ENCODE assay signal across 13 mouse cellular contexts in the genomic region with DNA sequence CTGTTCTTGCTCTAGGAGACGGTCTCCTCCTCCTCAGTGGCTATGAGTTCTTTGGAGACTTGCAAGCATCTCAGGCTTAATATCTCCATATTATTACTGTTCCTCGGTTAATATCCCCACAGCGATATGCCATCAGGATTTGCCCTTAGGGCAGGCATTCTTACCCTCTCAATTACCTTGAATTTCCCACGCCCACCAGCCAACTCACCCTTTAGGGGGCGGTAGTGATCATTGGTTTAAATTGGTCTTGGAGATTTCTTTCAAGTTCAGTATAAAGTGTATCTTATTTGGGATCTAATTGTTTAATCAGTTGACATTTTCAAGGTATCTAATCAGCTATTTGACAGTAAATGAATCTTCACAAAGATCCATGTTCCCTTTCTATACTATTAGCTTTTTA.
DNase-seq lines count a peak whose midpoint lies in the region; ATAC-seq and TF ChIP-seq lines count a peak whose summit lies in the region.
"Had no signal": no experiment of that assay in that cellular context is flagged by ENCODE, and none has a peak within 500 bp of the region (broad histone marks: within the 10 kb centered on the region; RNA-seq: fewer than 3 reads in every experiment).

No protein-coding gene starts in this region.

- no peak overlapping the region for H3K27ac ChIP-seq in cerebellum, adult 2 months (ENCODE audit: insufficient read depth, low read length)
- H3K27ac ChIP-seq in kidney, embryonic 16.5 days (ENCODE audit: low read length), result no peak overlapping the region
- H3K27ac ChIP-seq in lung, postnatal 0 days (ENCODE audit: low read length), result no peak overlapping the region
- no peak overlapping the region for H3K27ac ChIP-seq in stomach, postnatal 0 days (replicated peaks)

- H3K36me3 ChIP-seq in kidney, embryonic 16.5 days (ENCODE audit: insufficient read depth, low read length), result no peaks in the 10 kb centered on the region
- H3K36me3 ChIP-seq in lung, postnatal 0 days (ENCODE audit: insufficient read depth, low read length), result no peaks in the 10 kb centered on the region
- H3K36me3 ChIP-seq in stomach, postnatal 0 days (ENCODE audit: control insufficient read depth, insufficient read depth, low read length), result no peaks in the 10 kb centered on the region
- H3K36me3 ChIP-seq: embryonic facial prominence, embryonic 13.5 days; hindbrain, embryonic 15.5 days had no signal

- H3K27me3 ChIP-seq in cerebellum, adult 2 months (ENCODE audit: control insufficient read depth, insufficient read depth, low read length), result no peaks in the 10 kb centered on the region
- H3K27me3 ChIP-seq in kidney, embryonic 16.5 days (ENCODE audit: insufficient read depth, low read length), result no peaks in the 10 kb centered on the region
- no peaks in the 10 kb centered on the region for H3K27me3 ChIP-seq in lung, postnatal 0 days (replicated peaks; ENCODE audit: insufficient read depth, low read length)
- H3K27me3 ChIP-seq in stomach, postnatal 0 days (ENCODE audit: control insufficient read depth, insufficient read depth, low read length), result no peaks in the 10 kb centered on the region
- H3K27me3 ChIP-seq: hindbrain, embryonic 15.5 days had no signal

- H3K4me1 ChIP-seq in cerebellum, adult 2 months (ENCODE audit: control insufficient read depth, insufficient read depth, low read length), result peaks cover 10% of the 10 kb centered on the region; the same call in 1 of the 2 replicates
- 0 out of 2 replicates have a peak, but pooled peaks cover 7% of the 10 kb centered on the region for H3K4me1 ChIP-seq in kidney, embryonic 16.5 days (ENCODE audit: insufficient read depth, low read length)
- no peaks in the 10 kb centered on the region for H3K4me1 ChIP-seq in lung, postnatal 0 days (ENCODE audit: insufficient read depth, low read depth, low read length)
- no peaks in the 10 kb centered on the region for H3K4me1 ChIP-seq in stomach, postnatal 0 days (replicated peaks; ENCODE audit: control insufficient read depth, insufficient read depth)

- TF ChIP-seq EP300 in lung, postnatal 0 days (IDR thresholded peaks at IDR 0.05), result no peak
- no peak for TF ChIP-seq EP300 in stomach, postnatal 0 days (optimal IDR thresholded peaks at IDR 0.05)

- H3K4me3 ChIP-seq in cerebellum, adult 2 months (replicated peaks; ENCODE audit: insufficient read depth, low read depth, low read length), result no peak overlapping the region
- H3K4me3 ChIP-seq in kidney, embryonic 16.5 days (ENCODE audit: low read length), result no peak overlapping the region
- H3K4me3 ChIP-seq in lung, postnatal 0 days (ENCODE audit: low read depth, low read length), result no peak overlapping the region
- no peak overlapping the region for H3K4me3 ChIP-seq in stomach, postnatal 0 days (ENCODE audit: low read depth, low read length)
- H3K4me3 ChIP-seq: embryonic facial prominence, embryonic 13.5 days; hindbrain, embryonic 15.5 days had no signal

- peak in 1 of 2 experiments; percentile 10 for DNase-seq in cerebellum, adult 2 months
- peak; percentile 16 for DNase-seq in kidney, adult 18-20 months
- DNase-seq in lung, postnatal 0 days (ENCODE audit: low spot score), result no peak
- DNase-seq in lung, postnatal 25 days (ENCODE audit: low spot score), result no peak
- no peak for DNase-seq in stomach, postnatal 0 days (ENCODE audit: low spot score)
- no peak for DNase-seq in testis, postnatal 14 days (ENCODE audit: low spot score)
- DNase-seq: adrenal gland, adult 2 months; gastrocnemius, postnatal 14 days; thymus, postnatal 14 days had no signal

- no peaks in the 10 kb centered on the region for H3K9me3 ChIP-seq in kidney, embryonic 16.5 days (ENCODE audit: low read length)
- no peaks in the 10 kb centered on the region for H3K9me3 ChIP-seq in lung, postnatal 0 days (ENCODE audit: low read length)
- H3K9me3 ChIP-seq in stomach, postnatal 0 days (ENCODE audit: control insufficient read depth, low read length), result no peaks in the 10 kb centered on the region
- H3K9me3 ChIP-seq: embryonic facial prominence, embryonic 13.5 days; hindbrain, embryonic 15.5 days had no signal

- no peak overlapping the region for H3K9ac ChIP-seq in kidney, embryonic 16.5 days (replicated peaks; ENCODE audit: low read length)
- no peak overlapping the region for H3K9ac ChIP-seq in lung, postnatal 0 days (replicated peaks; ENCODE audit: low read depth)
- H3K9ac ChIP-seq in stomach, postnatal 0 days (ENCODE audit: low read length), result no peak overlapping the region
- H3K9ac ChIP-seq: embryonic facial prominence, embryonic 13.5 days; hindbrain, embryonic 15.5 days had no signal

- peak; percentile 41; the same call in 1 of the 2 replicates for TF ChIP-seq CTCF in cerebellum, adult 2 months (IDR thresholded peaks at IDR 0.05; ENCODE audit: borderline replicate concordance, insufficient read depth, low read depth, low read length)
- TF ChIP-seq CTCF in lung, postnatal 0 days (IDR thresholded peaks at IDR 0.05), result peak; percentile 41
- peak; percentile 47 for TF ChIP-seq CTCF in stomach, postnatal 0 days (IDR thresholded peaks at IDR 0.05; ENCODE audit: low read depth)

- no peak overlapping the region for H3K4me2 ChIP-seq in kidney, embryonic 16.5 days (replicated peaks; ENCODE audit: low read depth, low read length)
- H3K4me2 ChIP-seq in lung, postnatal 0 days (replicated peaks; ENCODE audit: low read depth, low read length), result no peak overlapping the region
- no peak overlapping the region for H3K4me2 ChIP-seq in stomach, postnatal 0 days (replicated peaks; ENCODE audit: low read depth)

- no peak for ATAC-seq in cerebellum, adult (ENCODE audit: insufficient number of reproducible peaks, low FRiP score, low TSS enrichment)
- ATAC-seq in kidney, embryonic 16.5 days (ENCODE audit: low FRiP score, low TSS enrichment), result no peak
- no peak for ATAC-seq in lung, postnatal 0 days
- ATAC-seq in stomach, postnatal 0 days (ENCODE audit: low FRiP score, low TSS enrichment), result no peak

- TF ChIP-seq POLR2A in cerebellum, adult 2 months (IDR thresholded peaks at IDR 0.05; ENCODE audit: borderline replicate concordance, insufficient read depth, low read length), result no peak

- WGBS in cerebellum, adult 2 months, result 83% methylated on average over 5 of the region's 5 CpGs
- WGBS in kidney, embryonic 16.5 days, result 69% methylated on average over 5 of the region's 5 CpGs
- WGBS in lung, postnatal 0 days, result 75% methylated on average over 5 of the region's 5 CpGs
- 75% methylated on average over 5 of the region's 5 CpGs for WGBS in stomach, postnatal 0 days
